Mouse (Mus musculus) lung, postnatal 36 days (tissue): ENCODE measurements around the gene Tex10.
A peak's percentile ranks its signal among the peaks of the same experiment; 100 is the strongest.

Experiments used
- DNase-seq: peaks from one replicate; pipeline ENCODE4 v3.0.0; 2022; ENCODE audit warnings: mixed read lengths

Tex10 gene

GRCm38 (mm10) chr4:48403066-48403640, 70.1 kb downstream of the Tex10 start:
- DNase-seq = no peak

GRCm38 (mm10) chr4:48396949-48397348, 76.3 kb downstream of the Tex10 start:
- no peak for DNase-seq

DNA sequence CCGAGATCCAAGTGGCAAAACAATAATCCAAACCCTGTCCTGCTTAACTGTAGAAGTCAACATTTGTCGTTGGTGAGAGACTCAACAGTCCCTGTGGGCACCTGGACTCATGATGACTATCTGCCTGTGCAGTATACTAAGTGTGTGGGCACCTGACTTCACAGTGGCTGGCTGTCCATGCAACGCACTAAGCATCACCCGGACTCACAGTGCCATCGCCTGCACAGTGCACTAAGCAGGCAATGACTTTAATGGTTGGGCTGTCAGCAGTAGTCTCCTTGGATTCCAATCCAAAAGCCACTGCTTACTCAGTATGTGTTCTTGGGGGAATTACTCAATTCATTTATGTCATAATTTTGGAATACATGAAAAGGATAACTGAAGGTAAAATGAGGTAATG, 90.8 kb downstream of the Tex10 start:
- DNase-seq = no peak

- peak; percentile 89 for DNase-seq
Observed at GRCm38 (mm10) chr4:48380940-48381339, 92.3 kb downstream of the Tex10 start.
